Mouse (Mus musculus) adrenal gland, adult 10 weeks (tissue): ENCODE measurements around the gene Slc25a21. TPM values are rescaled to one million over a fixed set of nuclear protein-coding genes. Genes with fewer than 3 reads are reported as not detected.

ENCODE experiments used
- polyA plus RNA-seq: library from polyadenylated mRNA; stranded (reverse); fragments of 350-450 nt; fragmentation: Illumina TruSeq; extraction: RNeasy Lipid Tissue Mini Kit (QIAGEN cat#74804); gene quantifications from one replicate; pipeline ENCODE4 v1.2.3, GENCODE M21; 2014; ENCODE audit warnings: low read depth, low replicate concordance

The Slc25a21 gene
- 0.52 TPM for polyA plus RNA-seq

GRCm38 (mm10) chr12:57197363-57198026 lies at the start of gene Slc25a21:
Gene Slc25a21 (minus strand): TSS chr12:57197472.

DNA sequence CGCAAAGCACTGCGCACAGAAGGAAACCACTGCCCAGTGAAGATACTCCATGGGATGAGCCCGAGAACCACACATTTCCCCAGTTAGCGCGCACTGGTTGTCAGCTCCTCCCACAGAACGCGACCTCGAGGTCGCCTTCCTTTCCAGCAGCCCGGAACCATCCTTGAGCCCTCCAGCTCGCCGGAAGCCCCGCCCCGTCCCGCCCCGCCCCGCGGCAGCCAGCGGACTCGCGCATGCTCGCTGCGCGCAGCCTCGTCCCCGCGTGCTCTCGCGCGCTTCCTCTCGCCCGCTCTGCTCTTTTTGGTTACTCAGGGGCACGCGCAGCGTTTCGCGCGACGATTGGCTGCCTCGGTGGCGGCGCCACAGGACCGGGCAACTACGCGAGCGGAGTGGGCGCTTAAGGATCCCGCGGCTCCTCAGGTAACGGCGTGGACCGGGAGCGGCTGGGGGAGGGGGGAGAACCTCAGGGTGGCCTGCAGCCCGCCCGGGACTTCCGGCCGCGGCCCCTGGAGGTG lies 33.0 kb upstream of the Slc25a21 start, which contains the start of the genes Prps1l3 and Mipol1:
TSS of gene Prps1l3 (plus strand) at position 221 of the 515 bp plus-strand sequence.
TSS of gene Mipol1 (plus strand) at position 236 of the 515 bp plus-strand sequence.

DNA sequence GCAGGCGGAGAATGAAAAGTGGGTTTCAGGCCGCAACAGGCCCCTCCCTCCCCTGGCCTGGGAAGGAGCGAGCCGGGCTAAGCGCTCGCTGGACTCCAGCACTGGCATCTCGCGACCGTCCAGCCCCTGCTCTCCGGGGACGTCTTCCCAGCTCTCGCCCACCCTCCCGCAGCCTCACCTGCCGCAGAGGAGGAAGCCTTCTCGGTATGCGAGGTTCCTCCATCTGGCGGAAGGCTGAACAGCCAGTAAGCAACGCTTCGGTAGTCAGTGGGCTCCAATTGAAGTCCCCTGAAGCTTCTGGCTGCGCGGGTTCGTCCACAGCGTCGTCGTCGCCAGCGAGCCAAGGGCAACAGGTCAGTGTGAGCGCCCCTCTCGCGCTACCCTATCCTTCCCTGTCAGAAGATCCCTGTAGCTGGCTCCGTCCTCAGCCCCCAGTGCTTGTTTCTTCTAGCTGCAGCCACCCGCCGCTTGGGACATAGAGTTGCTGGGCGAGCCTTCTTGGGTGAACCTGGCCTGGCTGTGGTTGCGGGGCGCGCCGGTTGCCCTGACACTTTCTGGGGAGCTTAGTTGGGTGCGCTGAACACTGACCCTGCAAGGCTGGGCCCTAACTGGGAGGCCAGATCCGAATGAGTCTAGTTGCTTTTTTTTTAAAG lies 505.7 kb downstream of the Slc25a21 start, which contains the start of gene Pax9:
TSS of gene Pax9 (plus strand) at position 341 of the 653 bp plus-strand sequence.

Other genes with a start within 250 kb of the Slc25a21 start
- 67.6 TPM for gene Prps1l3, start 32.9 kb upstream of the Slc25a21 start, polyA plus RNA-seq
- 23.0 TPM for gene Mipol1, start 33.0 kb upstream of the Slc25a21 start, polyA plus RNA-seq